Mouse (Mus musculus): ENCODE measurements around the gene Pip5k1b.
A peak's percentile ranks its signal among the peaks of the same experiment; 100 is the strongest.

Pip5k1b gene

GRCm38 (mm10) chr19:24293537-24293936, 262.1 kb downstream of the Pip5k1b start:
- no peak for DNase-seq

- peak; percentile 35 for DNase-seq
These were observed 271.5 kb downstream of the Pip5k1b start for GRCm38 (mm10) chr19:24284187-24284586.

- no peak for DNase-seq
These were observed 274.2 kb downstream of the Pip5k1b start for GRCm38 (mm10) chr19:24281288-24281980.

DNA sequence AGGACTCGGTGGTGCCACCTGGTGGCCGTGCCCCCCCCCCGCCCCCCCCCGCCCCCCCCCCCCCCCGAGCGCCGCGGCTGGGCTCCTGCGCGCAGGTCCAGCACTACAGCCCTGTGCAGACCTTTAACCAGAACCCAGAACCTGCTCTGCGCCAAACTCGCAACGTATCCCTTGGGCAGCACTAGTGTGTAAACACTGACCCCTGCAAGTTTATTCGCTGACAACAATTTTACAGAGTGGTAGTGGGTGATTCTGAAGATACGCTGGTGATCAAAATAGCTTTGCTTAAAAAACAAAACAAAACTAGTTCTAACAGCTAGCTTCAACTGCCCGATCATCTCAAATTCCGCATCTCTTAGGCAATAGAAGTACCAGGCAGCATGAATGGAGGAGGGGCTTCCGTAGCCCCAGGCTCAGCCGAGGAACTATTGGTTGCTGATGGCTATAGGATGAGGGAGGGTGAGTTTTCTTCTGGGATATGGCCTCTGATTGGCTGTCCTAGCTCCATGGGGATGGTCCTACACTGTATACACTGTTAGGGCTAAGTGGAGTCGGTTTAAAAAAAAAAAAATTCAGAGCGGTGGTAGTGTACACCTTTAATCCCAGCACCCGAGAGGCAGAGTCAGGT, 275.0 kb downstream of the Pip5k1b start, which contains the start of gene Fxn:
Fxn (minus strand) TSS at position 5 of the 628 bp plus-strand sequence.
- DNase-seq = no peak

DNA sequence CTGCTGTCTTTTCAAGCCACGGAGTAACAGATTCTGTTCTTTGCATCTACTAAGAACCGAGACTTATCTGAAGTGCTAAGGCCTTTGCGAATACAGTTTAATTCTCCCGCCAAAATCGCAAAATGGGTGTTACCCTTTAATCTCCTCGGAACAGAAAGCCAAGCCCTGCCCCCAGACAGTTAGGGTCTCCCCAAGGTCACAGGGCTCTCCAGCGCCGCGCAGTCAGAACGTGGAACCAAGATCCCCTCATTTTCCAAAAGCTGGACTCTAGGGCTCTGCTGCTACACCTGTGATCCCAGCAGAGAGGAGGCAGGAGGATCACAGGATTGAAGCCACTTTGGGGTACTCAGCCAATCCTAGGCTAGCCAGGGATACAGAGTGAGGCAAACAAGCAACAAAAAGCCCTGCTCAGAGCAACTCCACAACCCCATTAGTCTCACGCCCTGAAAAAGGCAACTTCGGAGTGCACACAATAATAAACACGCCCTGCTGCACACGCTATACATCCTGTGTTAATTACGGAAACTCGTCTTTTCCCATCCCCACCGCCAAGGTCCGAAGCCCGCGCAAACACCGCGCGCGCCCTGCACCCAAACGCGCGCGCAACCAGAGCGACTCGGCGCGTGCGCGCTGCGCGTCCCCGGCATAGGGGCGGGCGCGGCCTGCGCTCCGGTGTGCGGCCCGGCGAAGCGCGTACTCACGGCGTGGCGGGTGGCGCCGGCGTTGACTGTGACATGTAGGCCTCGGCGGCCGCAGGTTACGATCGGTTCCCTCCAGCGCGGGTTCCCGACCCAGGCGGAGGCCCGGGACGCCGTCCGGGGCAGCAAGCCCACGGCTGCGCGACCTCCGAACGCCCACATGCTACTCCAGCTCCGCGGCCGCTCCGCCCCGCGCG, 275.7 kb downstream of the Pip5k1b start:
- DNase-seq = peak; percentile 75

DNA sequence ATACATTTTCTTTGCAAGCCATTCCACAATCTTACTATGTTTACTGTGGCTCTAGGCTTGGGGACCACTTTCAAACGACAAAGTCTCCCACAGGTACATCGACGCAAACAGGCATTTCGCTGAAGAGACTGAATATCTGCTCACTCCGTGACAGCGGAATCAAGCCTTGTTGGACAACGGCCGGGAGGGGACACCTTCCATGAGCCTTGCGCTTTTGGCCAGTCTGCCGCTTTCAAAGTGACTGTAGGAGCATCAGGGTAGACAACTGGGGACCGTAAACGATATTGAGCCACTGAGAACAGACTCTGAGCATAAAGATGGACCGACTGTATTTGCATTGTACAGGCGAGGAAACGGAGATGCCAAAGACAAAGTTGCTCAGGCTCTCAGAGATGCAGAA, 276.8 kb downstream of the Pip5k1b start:
- no peak for DNase-seq

GRCm38 (mm10) chr19:24274281-24274680, 281.4 kb downstream of the Pip5k1b start:
- no peak for DNase-seq

DNA sequence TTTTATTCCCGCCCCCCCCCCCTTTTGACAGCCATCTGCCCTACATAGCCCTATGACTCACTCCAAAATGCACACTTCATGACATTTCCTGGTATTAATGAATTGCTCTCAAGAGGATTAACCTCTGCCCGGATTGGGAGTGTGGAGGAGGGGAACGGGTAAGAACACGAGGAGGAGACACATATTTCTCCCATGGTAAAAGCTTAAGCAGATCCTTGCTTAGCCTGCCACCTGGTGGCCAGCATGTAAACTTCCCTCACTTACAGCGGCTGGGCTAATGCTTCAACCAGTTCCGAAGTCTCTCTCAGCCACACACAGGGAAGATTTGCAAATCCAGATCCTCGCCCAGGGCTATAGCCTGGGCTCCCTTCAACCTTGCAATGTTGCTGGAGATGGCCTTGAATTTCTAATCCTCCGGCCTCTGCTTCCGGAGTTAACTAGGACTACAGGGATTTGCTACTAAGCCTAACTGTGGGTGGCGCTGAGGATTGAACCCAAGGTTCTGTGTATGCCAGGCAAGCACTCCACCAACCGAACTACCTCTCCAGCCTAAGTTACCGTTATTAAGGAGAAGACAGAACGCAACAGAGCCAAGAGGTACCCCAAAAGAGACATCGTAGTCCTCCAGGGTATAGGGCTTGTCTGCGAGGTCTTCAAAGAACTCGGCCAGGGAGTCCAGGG, 283.8 kb downstream of the Pip5k1b start:
- DNase-seq = peak; percentile 88

DNA sequence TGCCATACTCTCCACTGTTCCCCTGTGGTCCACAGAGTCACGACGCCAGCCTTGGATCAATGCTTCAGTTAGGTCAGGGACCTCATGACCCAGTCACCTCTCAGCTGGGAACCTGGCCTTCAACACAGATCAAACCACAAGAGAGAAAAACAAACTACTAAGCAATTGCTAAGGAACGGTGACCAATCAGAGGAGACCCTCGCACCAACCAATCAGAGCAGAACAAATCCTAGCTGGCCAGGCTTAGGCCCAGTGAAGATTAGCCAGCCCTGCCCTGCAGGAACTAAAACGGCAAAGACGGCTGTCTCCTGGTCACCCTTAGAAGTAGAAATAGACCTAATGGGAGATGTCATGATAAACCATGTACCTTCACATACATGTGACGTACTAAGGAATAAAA, 284.3 kb downstream of the Pip5k1b start:
- peak; percentile 82 for DNase-seq

DNA sequence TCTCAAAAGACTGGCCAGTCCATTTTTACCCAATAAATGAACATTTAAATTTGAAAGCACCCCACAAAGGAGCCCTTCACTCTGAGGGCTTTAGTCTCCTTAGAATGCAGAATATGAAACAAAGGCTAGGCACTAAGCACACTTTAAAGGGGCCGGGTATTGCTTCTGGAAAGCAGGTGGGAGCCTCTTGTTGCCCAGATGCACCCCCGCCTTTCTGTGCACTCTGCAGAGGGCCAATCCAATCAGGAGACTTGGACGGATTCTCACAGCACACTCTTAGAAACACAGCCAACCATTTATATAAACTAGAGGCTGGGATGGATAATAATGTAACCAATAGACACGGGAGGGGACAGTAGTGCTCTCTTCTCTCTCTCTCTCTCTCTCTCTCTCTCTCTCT, 287.1 kb downstream of the Pip5k1b start:
- no peak for DNase-seq

DNA sequence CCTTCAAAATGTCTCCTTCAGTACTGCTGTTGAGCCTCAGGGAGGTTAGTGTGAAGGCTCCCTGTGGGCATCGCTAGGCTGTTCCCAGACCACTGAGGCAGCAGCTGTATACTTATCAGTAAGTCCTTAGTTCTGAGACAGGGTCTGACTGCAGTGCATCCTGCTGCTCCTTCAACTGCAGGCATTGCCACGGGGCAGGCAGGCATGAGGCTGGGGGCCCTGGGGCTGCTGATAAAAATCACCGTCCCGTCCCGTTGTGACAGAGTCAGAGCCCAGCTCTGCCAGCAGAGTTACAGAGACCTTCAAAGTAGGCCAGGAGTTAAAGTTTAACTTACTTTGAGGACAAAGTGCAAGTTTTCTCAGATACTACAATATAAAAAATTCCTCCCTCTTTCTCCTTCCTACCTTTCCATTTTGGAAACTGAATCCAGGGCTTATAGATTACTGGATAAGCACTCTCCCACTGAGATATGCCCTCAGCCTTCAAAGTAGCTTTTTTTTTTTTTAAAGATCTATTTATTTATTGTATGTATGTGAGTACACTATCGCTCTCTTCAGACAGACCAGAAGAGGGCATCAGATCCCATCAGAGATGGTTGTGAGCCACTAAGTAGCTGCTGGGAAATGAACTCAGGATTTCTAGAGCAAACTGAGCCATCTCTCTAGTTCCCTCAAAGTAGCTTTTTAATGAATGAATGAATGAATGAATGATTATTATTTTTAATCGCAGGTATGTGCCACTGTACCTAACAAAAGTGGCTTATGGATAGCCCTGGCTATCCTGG, 289.4 kb downstream of the Pip5k1b start:
- DNase-seq = peak; percentile 76

DNA sequence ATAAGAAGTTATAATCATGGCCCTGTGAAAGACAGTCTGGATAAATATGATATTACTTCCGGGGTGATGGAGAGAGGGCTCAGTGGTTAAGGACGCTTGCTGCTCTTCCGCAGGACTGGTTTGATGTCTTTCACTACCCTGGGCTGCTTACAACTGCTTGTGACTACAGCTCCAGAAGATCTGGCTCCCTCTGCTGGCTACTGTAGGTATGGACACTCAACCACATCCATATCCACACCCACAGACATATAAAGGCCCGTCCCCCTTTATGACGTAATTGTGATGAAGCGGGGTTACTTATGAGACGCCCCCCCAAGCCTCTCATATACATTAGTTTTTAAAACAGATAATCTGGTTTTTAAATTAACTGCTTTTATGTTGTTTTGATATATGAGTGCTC, 290.7 kb downstream of the Pip5k1b start:
- peak; percentile 80 for DNase-seq

DNA sequence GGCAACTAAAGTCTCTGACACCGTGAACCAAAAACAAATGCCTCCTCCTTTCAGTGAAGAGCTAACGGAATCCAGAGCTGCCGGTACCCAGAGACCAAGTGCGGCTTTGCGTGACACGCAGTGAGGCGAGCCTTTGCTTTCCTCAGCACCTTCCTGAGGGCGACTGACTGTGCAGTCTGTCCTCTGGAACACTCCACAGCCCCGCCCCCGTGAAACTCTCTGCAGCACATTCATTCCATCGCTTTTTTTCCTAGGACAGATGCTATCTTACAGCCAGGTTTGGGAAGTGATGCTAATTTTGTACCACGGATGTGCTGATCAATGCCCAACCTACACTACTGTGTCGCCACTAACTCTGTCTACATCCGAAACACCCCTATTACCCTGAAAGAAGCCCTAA, 292.9 kb downstream of the Pip5k1b start:
- peak; percentile 63 for DNase-seq

DNA sequence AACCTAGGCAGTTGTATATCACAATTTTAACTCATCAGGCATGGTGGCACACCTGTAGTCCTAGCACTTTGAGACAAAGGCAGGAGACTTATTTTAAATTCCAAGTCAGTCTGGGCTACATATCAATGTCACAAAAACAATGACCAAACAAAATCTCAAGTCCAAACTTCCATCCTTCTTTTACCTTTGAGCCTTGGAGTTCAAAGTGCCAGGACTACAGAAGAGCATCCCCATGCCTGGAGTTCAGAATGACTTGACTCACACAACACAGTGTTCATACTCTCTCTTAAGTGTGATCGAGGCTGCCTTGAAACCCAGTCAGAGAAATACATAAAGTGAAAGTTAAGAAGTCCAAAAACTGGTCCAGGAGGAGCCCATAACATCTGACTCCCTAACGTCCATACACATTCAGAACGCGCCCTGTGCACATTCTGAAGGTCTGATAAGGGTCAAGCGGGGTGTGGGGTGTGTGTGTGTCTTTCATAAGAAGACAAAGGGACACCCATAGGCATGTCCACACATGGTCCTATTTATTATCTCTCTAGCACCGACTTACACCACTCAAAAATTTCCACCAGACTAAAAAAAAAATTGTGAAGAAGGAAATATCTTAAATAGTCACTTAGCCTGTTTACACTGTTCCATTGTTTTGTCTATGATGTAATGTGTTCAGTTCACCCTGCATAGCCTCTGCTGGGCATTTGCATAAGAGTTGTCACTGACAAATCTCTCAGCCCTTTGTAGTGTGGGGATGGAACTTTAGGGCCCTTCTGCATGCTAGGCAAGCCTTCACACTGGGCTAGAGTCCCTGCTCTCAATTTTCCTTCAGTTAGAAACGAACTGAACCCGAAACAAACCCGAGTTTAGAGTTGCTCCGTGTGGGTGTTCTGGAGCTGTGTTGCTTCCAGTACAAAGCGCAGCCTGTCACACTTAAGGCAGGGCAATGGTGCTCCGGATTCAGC, 296.0 kb downstream of the Pip5k1b start:
- peak; percentile 46 for DNase-seq

GRCm38 (mm10) chr19:24258368-24258767, 297.3 kb downstream of the Pip5k1b start:
- DNase-seq = no peak

- no peak for DNase-seq
These were observed 297.7 kb downstream of the Pip5k1b start for GRCm38 (mm10) chr19:24257962-24258361.

GRCm38 (mm10) chr19:24253657-24254260, 301.9 kb downstream of the Pip5k1b start:
- DNase-seq = no peak

GRCm38 (mm10) chr19:24251869-24252268, 303.8 kb downstream of the Pip5k1b start:
- no peak for DNase-seq
